Mouse (Mus musculus): Measurements from ENCODE around the gene Vwa7.

DNA sequence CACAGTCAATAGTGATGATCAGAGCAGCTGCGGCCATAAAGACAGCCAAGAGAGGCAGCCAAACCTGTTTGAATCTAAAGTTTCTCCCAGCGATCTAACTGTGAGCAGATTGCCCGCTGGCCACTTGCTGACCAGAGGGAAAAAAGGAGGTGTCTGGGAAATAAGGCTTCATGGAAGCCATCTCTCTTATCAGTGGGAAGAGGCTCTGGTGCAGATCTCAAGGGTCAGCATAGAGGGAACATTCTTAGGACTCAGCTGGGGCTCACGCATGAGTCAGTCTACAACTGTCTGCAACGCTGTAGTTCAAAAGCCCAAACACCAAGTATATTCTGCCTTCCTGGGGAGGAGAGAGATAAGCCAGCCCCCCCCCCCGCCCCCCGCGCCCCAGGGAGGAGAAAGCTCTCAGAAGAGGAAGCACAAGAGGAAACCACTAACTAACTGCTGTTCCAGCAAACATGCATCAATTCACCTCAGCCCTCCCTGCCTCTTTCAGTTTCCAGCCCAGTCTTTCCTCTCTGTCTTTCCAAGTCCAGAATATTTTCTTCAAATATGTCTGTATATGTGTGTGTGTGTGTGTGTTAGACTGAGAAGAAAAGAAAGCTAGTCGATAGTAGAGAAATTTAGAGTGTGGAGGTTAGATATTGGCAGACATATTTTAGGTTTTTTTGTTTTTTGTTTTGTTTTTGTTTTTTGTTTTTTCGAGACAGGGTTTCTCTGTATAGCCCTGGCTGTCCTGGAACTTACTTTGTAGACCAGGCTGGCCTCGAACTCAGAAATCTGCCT, 32.0 kb downstream of the Vwa7 start:
- TF ChIP-seq CTCF (IDR thresholded peaks at IDR 0.05; ENCODE audit: control insufficient read depth, insufficient read depth, low read length) (no peak), POLR2A (IDR thresholded peaks at IDR 0.05; ENCODE audit: borderline replicate concordance, control insufficient read depth, low read depth, low read length) (no peak)

Measured in bone marrow, adult 2 months (tissue).